Mouse (Mus musculus): Measurements from ENCODE around the gene Rbfox3. TPM values are rescaled to one million over a fixed set of nuclear protein-coding genes. Genes with fewer than 3 reads are reported as not detected.

Rbfox3 gene
- polyA plus RNA-seq, 1 experiment from 2014 or later = 0.13 TPM

DNA sequence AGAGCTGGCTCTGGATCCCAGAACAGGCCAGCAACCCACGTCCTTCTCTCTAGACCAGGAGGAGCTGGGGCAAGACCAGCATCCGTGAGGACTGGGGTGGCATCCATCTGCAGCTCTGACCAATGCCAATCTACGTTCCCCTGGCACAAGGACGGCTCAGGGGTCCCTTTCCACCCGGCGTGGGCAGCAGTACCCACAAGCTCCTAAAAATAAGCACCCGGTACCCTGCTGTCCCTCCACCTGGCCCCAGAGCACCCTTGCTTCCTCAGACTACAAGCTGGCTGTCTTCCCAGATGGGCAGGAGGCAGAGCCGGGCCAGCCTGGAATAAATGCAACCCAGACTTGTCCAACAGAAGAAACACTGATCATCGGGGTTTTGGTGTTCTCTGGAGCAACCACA, 28.3 kb downstream of the Rbfox3 start:
- 80% methylated on average over 9 of the region's 9 CpGs for WGBS
- H3K4me1 ChIP-seq (ENCODE audit: insufficient read depth) = no peaks in the 10 kb centered on the region
- DNase-seq = no peak
- ATAC-seq (ENCODE audit: insufficient read depth) = no peak
- no peak overlapping the region for H3K9ac ChIP-seq
- H3K27ac ChIP-seq (ENCODE audit: low read depth) = no peak overlapping the region
- no peaks in the 10 kb centered on the region for H3K9me3 ChIP-seq (ENCODE audit: low read depth, low read length)
- H3K4me3 ChIP-seq (ENCODE audit: low read depth, low read length) = no peak overlapping the region
- TF ChIP-seq CTCF (IDR thresholded peaks at IDR 0.05; ENCODE audit: low read depth) = no peak
- no peak overlapping the region for H3K4me2 ChIP-seq
- no peaks in the 10 kb centered on the region for H3K36me3 ChIP-seq (ENCODE audit: insufficient read depth)
- H3K27me3 ChIP-seq (ENCODE audit: insufficient read depth, low read length) = no peaks in the 10 kb centered on the region

- 24% methylated on average over 11 of the region's 11 CpGs for WGBS
These were observed 29.5 kb downstream of the Rbfox3 start for GRCm38 (mm10) chr11:118881786-118882495.

GRCm38 (mm10) chr11:118879466-118880150, 31.8 kb downstream of the Rbfox3 start:
- 83% methylated on average over 8 of the region's 8 CpGs for WGBS
- no peaks in the 10 kb centered on the region for H3K27me3 ChIP-seq (ENCODE audit: insufficient read depth, low read length)
- no peak overlapping the region for H3K9ac ChIP-seq
- 0 out of 2 replicates have a peak, but pooled peaks have one; percentile 2 for TF ChIP-seq CTCF (IDR thresholded peaks at IDR 0.05; ENCODE audit: low read depth)
- no peak overlapping the region for H3K4me3 ChIP-seq (ENCODE audit: low read depth, low read length)
- H3K9me3 ChIP-seq (ENCODE audit: low read depth, low read length) = no peaks in the 10 kb centered on the region
- no peak overlapping the region for H3K27ac ChIP-seq (ENCODE audit: low read depth)
- no peaks in the 10 kb centered on the region for H3K4me1 ChIP-seq (ENCODE audit: insufficient read depth)
- DNase-seq (no peak), ATAC-seq (ENCODE audit: insufficient read depth) (no peak)
- no peak overlapping the region for H3K4me2 ChIP-seq
- H3K36me3 ChIP-seq (ENCODE audit: insufficient read depth) = no peaks in the 10 kb centered on the region

More at GRCm38 (mm10) chr11:118881786-118882495, 29.5 kb downstream of the Rbfox3 start:
- H3K9ac ChIP-seq = no peak overlapping the region
- no peaks in the 10 kb centered on the region for H3K27me3 ChIP-seq (ENCODE audit: insufficient read depth, low read length)
- H3K9me3 ChIP-seq (ENCODE audit: low read depth, low read length) = no peaks in the 10 kb centered on the region
- DNase-seq = no peak
- H3K4me2 ChIP-seq = no peak overlapping the region
- no peak for ATAC-seq (ENCODE audit: insufficient read depth)
- no peak overlapping the region for H3K4me3 ChIP-seq (ENCODE audit: low read depth, low read length)
- no peak for TF ChIP-seq CTCF (IDR thresholded peaks at IDR 0.05; ENCODE audit: low read depth)
- H3K27ac ChIP-seq (ENCODE audit: low read depth) = no peak overlapping the region
- no peaks in the 10 kb centered on the region for H3K4me1 ChIP-seq (ENCODE audit: insufficient read depth)
- no peaks in the 10 kb centered on the region for H3K36me3 ChIP-seq (ENCODE audit: insufficient read depth)

GRCm38 (mm10) chr11:118878605-118879245, 32.7 kb downstream of the Rbfox3 start:
- no peak for ATAC-seq (ENCODE audit: insufficient read depth)
- no peak overlapping the region for H3K4me3 ChIP-seq (ENCODE audit: low read depth, low read length)
- TF ChIP-seq CTCF (IDR thresholded peaks at IDR 0.05; ENCODE audit: low read depth) = no peak
- no peaks in the 10 kb centered on the region for H3K36me3 ChIP-seq (ENCODE audit: insufficient read depth)
- H3K4me1 ChIP-seq (ENCODE audit: insufficient read depth) = no peaks in the 10 kb centered on the region
- no peak overlapping the region for H3K27ac ChIP-seq (ENCODE audit: low read depth)
- DNase-seq = no peak
- H3K9ac ChIP-seq = no peak overlapping the region
- no peaks in the 10 kb centered on the region for H3K9me3 ChIP-seq (ENCODE audit: low read depth, low read length)
- H3K4me2 ChIP-seq = no peak overlapping the region
- WGBS = 87% methylated on average over 13 of the region's 13 CpGs
- H3K27me3 ChIP-seq (ENCODE audit: insufficient read depth, low read length) = no peaks in the 10 kb centered on the region

- DNase-seq (no peak), ATAC-seq (ENCODE audit: insufficient read depth) (no peak)
- Histone ChIP-seq H3K4me1 (ENCODE audit: insufficient read depth) (no peaks in the 10 kb centered on the region), H3K27me3 (ENCODE audit: insufficient read depth, low read length) (no peaks in the 10 kb centered on the region), H3K9ac (no peak overlapping the region), H3K4me3 (ENCODE audit: low read depth, low read length) (no peak overlapping the region), H3K36me3 (ENCODE audit: insufficient read depth) (no peaks in the 10 kb centered on the region), H3K9me3 (ENCODE audit: low read depth, low read length) (no peaks in the 10 kb centered on the region), H3K27ac (ENCODE audit: low read depth) (no peak overlapping the region), H3K4me2 (no peak overlapping the region)
- 42% methylated on average over 5 of the region's 5 CpGs for WGBS
- TF ChIP-seq CTCF (IDR thresholded peaks at IDR 0.05; ENCODE audit: low read depth) = peak; percentile 28; the same call in 1 of the 2 replicates
These were observed 36.0 kb downstream of the Rbfox3 start for GRCm38 (mm10) chr11:118875243-118875897.

DNA sequence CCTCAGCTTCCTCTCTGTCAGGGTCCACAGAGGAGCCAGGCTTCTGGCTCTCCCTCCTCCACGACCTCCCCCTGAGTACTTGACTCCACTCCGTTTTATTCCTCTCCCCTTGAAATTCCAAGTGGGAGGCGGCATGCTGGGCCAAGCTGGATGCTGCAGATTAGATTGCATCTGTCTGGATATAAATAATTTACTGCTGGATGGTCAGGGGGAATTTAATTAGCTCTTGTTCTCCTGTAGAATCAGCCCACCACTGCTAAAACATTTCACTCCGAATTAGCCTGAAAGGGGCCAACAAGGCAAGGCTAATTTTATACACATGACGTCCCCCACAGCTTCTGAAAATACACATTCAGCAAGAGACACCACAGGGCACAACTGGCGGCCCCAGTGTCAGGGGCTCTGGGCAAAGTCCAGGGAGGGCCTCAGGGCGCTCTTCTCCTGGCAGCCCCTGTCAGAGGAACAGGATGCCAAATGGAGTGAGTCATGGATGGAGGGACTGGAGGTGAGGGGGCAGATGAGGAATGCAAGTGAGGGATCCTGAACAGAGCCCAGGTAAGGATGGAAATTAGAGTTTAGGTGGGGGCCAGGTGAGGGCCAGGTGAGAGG, 36.8 kb downstream of the Rbfox3 start:
- Histone ChIP-seq H3K27ac (ENCODE audit: low read depth) (no peak overlapping the region), H3K9me3 (ENCODE audit: low read depth, low read length) (no peaks in the 10 kb centered on the region), H3K36me3 (ENCODE audit: insufficient read depth) (no peaks in the 10 kb centered on the region), H3K4me3 (ENCODE audit: low read depth, low read length) (no peak overlapping the region), H3K4me1 (ENCODE audit: insufficient read depth) (no peaks in the 10 kb centered on the region), H3K4me2 (no peak overlapping the region), H3K27me3 (ENCODE audit: insufficient read depth, low read length) (no peaks in the 10 kb centered on the region), H3K9ac (no peak overlapping the region)
- no peak for TF ChIP-seq CTCF (IDR thresholded peaks at IDR 0.05; ENCODE audit: low read depth)
- ATAC-seq (ENCODE audit: insufficient read depth) (no peak), DNase-seq (no peak)
- 28% methylated on average over 7 of the region's 7 CpGs for WGBS
